Comparison of ENCODE assay signal across 20 mouse cellular contexts in genomic region chr10:125940316-125941059, GRCm38 (mm10). TPM values are rescaled to one million over a fixed set of nuclear protein-coding genes. Genes with fewer than 3 reads are reported as not detected.
DNase-seq lines count a peak whose midpoint lies in the region; ATAC-seq and TF ChIP-seq lines count a peak whose summit lies in the region.
"Had no signal": no experiment of that assay in that cellular context is flagged by ENCODE, and none has a peak within 500 bp of the region (broad histone marks: within the 10 kb centered on the region; RNA-seq: fewer than 3 reads in every experiment).

No protein-coding gene starts in this region.

- CTCF ChIA-PET in Patski (lab: Charles Lee), result interaction anchor here (1.3 to 2.3 kb wide), 2 partner anchors 10 to 11 kb away, joined by 3 to 7 read pairs; no protein-coding TSS in a partner anchor

- H3K9me3 ChIP-seq in heart, embryonic 11.5 days (replicated peaks; ENCODE audit: control insufficient read depth, low read length), result no peaks in the 10 kb centered on the region
- H3K9me3 ChIP-seq: forebrain, embryonic 15.5 days; limb, embryonic 15.5 days; midbrain, embryonic 12.5 days; neural tube, embryonic 13.5 days had no signal

- WGBS in heart, embryonic 11.5 days (ENCODE audit: insufficient replicate concordance), result 59% methylated on average over 11 of the region's 11 CpGs

- no peak for ATAC-seq in heart, embryonic 11.5 days (replicated peaks; ENCODE audit: insufficient number of reproducible peaks, low FRiP score, low TSS enrichment)
- peak; percentile 26 for ATAC-seq in Patski
- ATAC-seq: forebrain, embryonic 15.5 days; hindbrain, embryonic 16.5 days had no signal

- no peaks in the 10 kb centered on the region for H3K36me3 ChIP-seq in heart, embryonic 11.5 days (ENCODE audit: control insufficient read depth, insufficient read depth, low read length)
- H3K36me3 ChIP-seq: forebrain, embryonic 15.5 days; limb, embryonic 15.5 days; midbrain, embryonic 12.5 days; neural tube, embryonic 13.5 days had no signal

- DNase-seq in heart, adult 9 months (ENCODE audit: low spot score in 2 of 2), result peak; percentile 8 to 11
- DNase-seq in 3134 (ENCODE audit: extremely low read depth, insufficient read length, low spot score) (peak; percentile 38), Patski (ENCODE audit: low read depth, low spot score) (no peak), MN1 (ENCODE audit: low spot score) (no peak)
- peak; percentile 81 for DNase-seq in fibroblast of lung, adult 2 months (ENCODE audit: low read depth)
- no peak for DNase-seq in right cerebral cortex, adult 18-20 months
- DNase-seq in embryo, embryonic 10 days (ENCODE audit: low spot score), result no peak
- DNase-seq: adrenal gland, postnatal 25 days; B cell, adult 2 months; cerebellum, adult 11-12 months; cerebellum, postnatal 25 days; gastrocnemius, adult 2 months; kidney, adult 11 months; thymus, adult 2 months had no signal

- in situ Hi-C loops in Patski (cut with MboI; ENCODE audit: low pct_unique_long_range_greater_than_20kb), result no loop called here

- H3K4me2 ChIP-seq in heart, embryonic 11.5 days, result no peak overlapping the region
- H3K4me2 ChIP-seq: forebrain, embryonic 15.5 days; limb, embryonic 15.5 days; midbrain, embryonic 12.5 days; neural tube, embryonic 13.5 days had no signal

- H3K27me3 ChIP-seq in heart, embryonic 11.5 days (ENCODE audit: control insufficient read depth, insufficient read depth, low read length), result peaks cover 9% of the 10 kb centered on the region; the same call in 1 of the 2 replicates
- no peaks in the 10 kb centered on the region for H3K27me3 ChIP-seq in Patski
- H3K27me3 ChIP-seq: forebrain, embryonic 15.5 days; limb, embryonic 15.5 days; neural tube, embryonic 13.5 days had no signal

- TF ChIP-seq CTCF in Patski (IDR thresholded peaks at IDR 0.05), result no peak

- no peak overlapping the region for H3K4me3 ChIP-seq in heart, embryonic 11.5 days (ENCODE audit: low read depth, low read length)
- H3K4me3 ChIP-seq: forebrain, embryonic 15.5 days; gastrocnemius, adult 2 months; limb, embryonic 15.5 days; midbrain, embryonic 12.5 days; neural tube, embryonic 13.5 days had no signal

- POLR2A ChIA-PET in Patski (lab: Charles Lee), result no interaction called here

- H3K9ac ChIP-seq in heart, embryonic 11.5 days (ENCODE audit: low read depth, low read length), result no peak overlapping the region
- H3K9ac ChIP-seq: forebrain, embryonic 15.5 days; limb, embryonic 15.5 days; midbrain, embryonic 12.5 days; neural tube, embryonic 13.5 days had no signal

- H3K4me1 ChIP-seq in heart, embryonic 11.5 days (ENCODE audit: control insufficient read depth, insufficient read depth, low read length), result no peaks in the 10 kb centered on the region
- H3K4me1 ChIP-seq: forebrain, embryonic 15.5 days had no signal

- no peak overlapping the region for H3K27ac ChIP-seq in heart, embryonic 11.5 days (ENCODE audit: low read depth, low read length)
- H3K27ac ChIP-seq: forebrain, embryonic 15.5 days; gastrocnemius, adult 2 months; limb, embryonic 15.5 days; midbrain, embryonic 12.5 days; neural tube, embryonic 13.5 days had no signal

RNA-seq across cellular contexts. Expression of gene Lrig3, which starts 25.5 kb away (rescaled TPM):
- polyA plus RNA-seq in heart, embryonic 11.5 days (2014; fragmentation: Nextera tagmentation; extraction: Ambion mirVana), result 2.4 and 2.6 TPM in 2 replicates
- polyA plus RNA-seq in Patski (2021), result 41.9 TPM

Comparison
In these comparisons a context has a peak if more than half of its experiments do, and no peak if none do; other contexts are left out.
1. DNase-seq: peak in heart, adult 9 months (2 of 2), 3134 (single experiment) and fibroblast of lung, adult 2 months (single experiment); none in Patski (single experiment), right cerebral cortex, adult 18-20 months (single experiment), MN1 (single experiment) and embryo, embryonic 10 days (single experiment).
2. RNA of gene Lrig3, which starts 25.5 kb away (polyA plus RNA-seq): 41.9 TPM in Patski (single experiment); 2.4 to 2.6 TPM in heart, embryonic 11.5 days; every median in the first group is over 10 times any median in the second.